Mouse (Mus musculus): ENCODE data around the gene Apaf1.

DNA sequence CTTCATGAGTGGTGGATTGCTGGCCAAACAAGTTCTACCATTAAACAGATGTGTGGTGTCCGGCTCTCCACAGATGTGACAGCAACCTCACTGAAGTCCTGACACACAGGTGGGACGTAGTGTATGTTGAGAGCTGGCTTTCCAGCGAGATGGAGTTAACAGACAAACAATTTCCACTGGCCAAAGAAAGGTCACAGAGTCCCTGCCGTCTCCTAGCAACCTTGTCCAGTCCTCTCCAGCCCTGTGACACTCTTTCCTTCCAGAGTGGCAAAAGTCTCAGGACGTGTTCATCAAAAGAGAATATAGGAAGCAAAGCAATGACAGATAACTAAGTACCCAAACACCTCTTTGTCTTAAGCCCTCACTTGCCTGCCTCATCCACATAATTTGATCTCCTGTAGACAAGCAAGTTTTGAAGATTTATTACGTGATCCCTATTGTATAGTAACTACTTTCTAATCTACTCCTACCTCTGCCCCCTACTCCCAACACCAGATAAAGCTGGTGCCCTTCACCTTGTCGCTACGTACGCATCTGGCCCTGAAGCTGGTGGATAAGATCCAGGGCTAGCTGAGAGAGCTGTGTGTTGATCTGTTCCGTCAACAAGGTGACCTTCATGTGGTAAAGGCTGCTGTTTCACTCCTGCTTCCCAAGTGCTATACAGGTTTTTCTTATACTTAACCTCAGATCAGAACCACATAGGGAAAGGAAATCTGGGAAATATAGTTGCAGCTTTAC is 44.2 kb upstream of the Apaf1 start:
- TF ChIP-seq BHLHE40 (IDR thresholded peaks at IDR 0.05; ENCODE audit: borderline replicate concordance, low read depth, low read length) (no peak), CTCF (IDR thresholded peaks at IDR 0.05 in 2 of 3, conservative IDR thresholded peaks at IDR 0.05 in 1 of 3; ENCODE audit: control insufficient read depth in 1 of 3, insufficient read depth in 1 of 3, low read depth in 2 of 3, low read length in 3 of 3, poor library complexity in 1 of 3, severe bottlenecking in 1 of 3) (no peak), POLR2A (IDR thresholded peaks at IDR 0.05; ENCODE audit: control insufficient read depth in 1 of 2, insufficient read depth in 1 of 2, low read depth in 1 of 2, low read length in 2 of 2, poor library complexity in 1 of 2) (no peak), CHD2 (IDR thresholded peaks at IDR 0.05; ENCODE audit: low read length) (no peak), E2F4 (IDR thresholded peaks at IDR 0.05; ENCODE audit: borderline replicate concordance, low read depth, low read length) (no peak), USF1 (IDR thresholded peaks at IDR 0.05; ENCODE audit: low read depth, low read length) (no peak), GABPA (IDR thresholded peaks at IDR 0.05; ENCODE audit: low read depth, low read length) (no peak), POLR2AphosphoS2 (IDR thresholded peaks at IDR 0.05; ENCODE audit: low read length) (no peak), EP300 (IDR thresholded peaks at IDR 0.05; ENCODE audit: low read depth in 1 of 2, low read length in 2 of 2) (no peak), ELF1 (IDR thresholded peaks at IDR 0.05; ENCODE audit: low read depth, low read length) (no peak), MEF2A (IDR thresholded peaks at IDR 0.05; ENCODE audit: extremely low read depth, insufficient replicate concordance, low read depth, low read length, poor library complexity, severe bottlenecking) (no peak), USF2 (IDR thresholded peaks at IDR 0.05; ENCODE audit: borderline replicate concordance in 1 of 2, insufficient read depth in 1 of 2, low read depth in 1 of 2, low read length in 2 of 2) (no peak), ZMIZ1 (IDR thresholded peaks at IDR 0.05; ENCODE audit: low read depth, low read length) (no peak)

Measured in MEL (cell line).